In the genomic region with DNA sequence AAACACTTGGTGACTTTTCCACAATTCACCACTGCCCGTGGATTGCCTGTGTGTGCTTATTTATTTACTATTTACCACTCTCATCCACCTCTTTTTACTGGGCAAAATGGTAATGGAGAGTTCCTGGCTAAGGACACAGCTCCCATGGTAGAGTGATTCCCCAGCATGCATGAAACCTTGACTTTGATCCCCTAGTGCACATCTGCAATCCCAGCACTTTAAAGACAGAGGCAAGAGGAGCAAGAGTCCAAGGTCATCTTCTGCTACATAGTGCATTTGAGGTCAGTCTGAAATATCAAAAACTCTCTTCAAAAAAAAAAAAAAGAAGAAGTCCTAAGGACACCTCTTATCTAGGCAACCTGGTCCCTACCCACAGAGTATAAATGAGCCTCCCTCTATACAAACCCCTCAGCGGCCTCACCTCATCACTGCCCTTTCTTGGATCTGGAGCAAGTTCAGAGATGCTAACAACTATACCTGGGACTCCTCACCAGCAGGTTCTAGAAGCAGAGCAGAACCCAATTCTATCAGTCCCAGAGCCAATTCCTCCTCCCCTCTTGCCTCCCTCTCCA, we compare ENCODE assay signal across 20 mouse cellular contexts.
"Had no signal": no experiment of that assay in that cellular context is flagged by ENCODE, and none has a peak within 500 bp of the region (broad histone marks: within the 10 kb centered on the region; RNA-seq: fewer than 3 reads in every experiment).

No protein-coding gene starts in this region.

- H3K9ac ChIP-seq: liver, embryonic 15.5 days; midbrain, embryonic 12.5 days; midbrain, embryonic 15.5 days; neural tube, embryonic 12.5 days; neural tube, embryonic 15.5 days had no signal

- H3K9me3 ChIP-seq: liver, embryonic 15.5 days; midbrain, embryonic 12.5 days; midbrain, embryonic 15.5 days; neural tube, embryonic 12.5 days; neural tube, embryonic 15.5 days had no signal

- DNase-seq: layer of hippocampus, adult 9-11 months; lung, adult 2 months; right cerebral cortex, adult 18-20 months; right cerebral cortex, postnatal 14 days; thymus, adult 2 months; thymus, postnatal 14 days had no signal

- H3K4me3 ChIP-seq: layer of hippocampus, adult 2 months; left cerebral cortex, adult 2 months; liver, embryonic 15.5 days; midbrain, embryonic 12.5 days; midbrain, embryonic 15.5 days; neural tube, embryonic 12.5 days; neural tube, embryonic 15.5 days had no signal

- H3K36me3 ChIP-seq: liver, embryonic 15.5 days; midbrain, embryonic 15.5 days; neural tube, embryonic 12.5 days; neural tube, embryonic 15.5 days had no signal

- H3K27ac ChIP-seq: hindbrain, postnatal 0 days; layer of hippocampus, adult 2 months; left cerebral cortex, adult 2 months; liver, embryonic 15.5 days; macrophage; midbrain, embryonic 12.5 days; neural tube, embryonic 12.5 days; neural tube, embryonic 15.5 days; stomach, postnatal 0 days had no signal

- H3K4me2 ChIP-seq: liver, embryonic 11.5 days; liver, embryonic 15.5 days; midbrain, embryonic 12.5 days; midbrain, embryonic 15.5 days; neural tube, embryonic 12.5 days; neural tube, embryonic 15.5 days had no signal

- H3K27me3 ChIP-seq: liver, embryonic 15.5 days; midbrain, embryonic 12.5 days; midbrain, embryonic 15.5 days; neural tube, embryonic 12.5 days; neural tube, embryonic 15.5 days had no signal

- ATAC-seq: hindbrain, postnatal 0 days; inflammation-experienced regulatory T-cells, adult 6 months; intestine, embryonic 16.5 days; lung, postnatal 0 days; midbrain, embryonic 15.5 days had no signal
